Mouse (Mus musculus) lung, postnatal 36 days (tissue): ENCODE measurements around the gene Mtch1.

ENCODE experiments used
- DNase-seq: peaks from one replicate; pipeline ENCODE4 v3.0.0; 2022; ENCODE audit warnings: mixed read lengths

Mtch1 gene

GRCm38 (mm10) chr17:29305058-29305806, 42.5 kb downstream of the Mtch1 start:
- peak; percentile 56 for DNase-seq

- DNase-seq = peak; percentile 49
Observed at GRCm38 (mm10) chr17:29304376-29305057, 43.2 kb downstream of the Mtch1 start.

- DNase-seq = no peak
Observed at GRCm38 (mm10) chr17:29303856-29304255, 43.9 kb downstream of the Mtch1 start.

GRCm38 (mm10) chr17:29303087-29303486, 44.6 kb downstream of the Mtch1 start:
- DNase-seq = no peak

- DNase-seq = no peak
Observed at GRCm38 (mm10) chr17:29302149-29302548, 45.6 kb downstream of the Mtch1 start.

- no peak for DNase-seq
Observed at GRCm38 (mm10) chr17:29301421-29301820, 46.3 kb downstream of the Mtch1 start.

GRCm38 (mm10) chr17:29300926-29301325, 46.8 kb downstream of the Mtch1 start:
- DNase-seq = no peak

- no peak for DNase-seq
Observed at GRCm38 (mm10) chr17:29299282-29299681, 48.5 kb downstream of the Mtch1 start.

- no peak for DNase-seq
Observed at GRCm38 (mm10) chr17:29297813-29298212, 49.9 kb downstream of the Mtch1 start.

GRCm38 (mm10) chr17:29297321-29297720, 50.4 kb downstream of the Mtch1 start:
- no peak for DNase-seq

- DNase-seq = no peak
Observed at GRCm38 (mm10) chr17:29295835-29296234, 51.9 kb downstream of the Mtch1 start.

GRCm38 (mm10) chr17:29293807-29294605, 53.7 kb downstream of the Mtch1 start:
- DNase-seq = peak; percentile 60

GRCm38 (mm10) chr17:29292996-29293395, 54.7 kb downstream of the Mtch1 start:
- DNase-seq = no peak

- no peak for DNase-seq
Observed at GRCm38 (mm10) chr17:29291793-29292192, 55.9 kb downstream of the Mtch1 start.

- peak; percentile 45 for DNase-seq
Observed at GRCm38 (mm10) chr17:29282216-29282952, 65.3 kb downstream of the Mtch1 start.
